Mouse (Mus musculus) embryonic fibroblast, embryonic 13.5 days (primary cell): Measurements from ENCODE around the gene Klf9.

ENCODE experiments used
- CTCF ChIP-seq: IDR thresholded peaks from 2 replicates; pipeline ENCODE4 v1.5.1; 2011; ENCODE audit warnings: mild to moderate bottlenecking, control low read depth, low read length, moderate library complexity, borderline replicate concordance; ENCODE audit not compliant: insufficient read depth
- POLR2A ChIP-seq: IDR thresholded peaks from 2 replicates; pipeline ENCODE4 v1.6.1; 2011; ENCODE audit warnings: low read depth, mild to moderate bottlenecking, control low read depth, low read length, moderate library complexity

GRCm38 (mm10) chr19:23094906-23095305 lies 46.1 kb upstream of the Klf9 start:
- TF ChIP-seq CTCF (no peak), POLR2A (no peak)
